Mouse (Mus musculus): ENCODE measurements around the gene Amy1. TPM values are rescaled to one million over a fixed set of nuclear protein-coding genes. Genes with fewer than 3 reads are reported as not detected.
"Not testable (repeated sequence)": the region's sequence is repeated elsewhere in the genome, so short reads cannot be mapped to it uniquely, and the experiment has no call there.

Amy1 gene
- total RNA-seq (2021), result 10 to 100 TPM in 1 of 2 experiments, 1 to 10 TPM in 1; 9.4 to 11.2 TPM
- long read RNA-seq, experiment 1, transcript Amy1-202 (11 exons, 1,771 nt), result major isoform, 11 of 15 reads
- long read RNA-seq, experiment 1, partial matches to known transcripts, result 1 of 15 reads
- long read RNA-seq, experiment 1, other reads (novel, unspliced or antisense), result 1 of 15 reads
- long read RNA-seq, experiment 2, transcript Amy1-202 (11 exons, 1,771 nt), result major isoform, 17 of 20 reads
- long read RNA-seq, experiment 2, partial matches to known transcripts, result 1 of 20 reads
- long read RNA-seq, experiment 2, other reads (novel, unspliced or antisense), result 0 of 20 reads

DNA sequence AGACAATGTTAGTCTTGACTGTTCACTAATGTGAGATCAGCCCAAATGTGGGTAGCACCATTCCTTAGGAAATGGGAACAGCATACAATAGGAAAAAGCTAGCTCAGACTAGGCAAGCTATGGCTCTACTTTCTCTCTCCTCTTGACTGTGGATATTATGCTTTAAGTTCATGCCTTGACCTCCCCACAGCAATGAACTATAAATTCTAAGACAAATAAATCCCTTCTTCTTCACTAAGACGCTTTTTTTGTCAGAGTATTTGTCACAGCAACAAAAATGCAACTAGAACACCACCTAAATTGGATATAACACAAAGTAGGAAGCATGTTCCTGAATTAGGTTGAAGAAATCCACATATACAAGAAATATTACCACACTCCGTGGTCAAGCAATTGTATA is at the start of gene Amy1:
Amy1 (minus strand) TSS at position 101 of the 400 bp plus-strand sequence.
- H3K27ac ChIP-seq, result no peak within 1 kb of the TSS

GRCm38 (mm10) chr3:113654335-113654734 is 47.8 kb upstream of the Amy1 start:
- intact Hi-C loops (cut with DNase I), result no loop called here
- DNase-seq, result no peak
- no peak overlapping the region for H3K4me3 ChIP-seq
- TF ChIP-seq CTCF (IDR thresholded peaks at IDR 0.05), result no peak
- H3K27ac ChIP-seq, result no peak overlapping the region

More for the DNA sequence above, at the start of gene Amy1:
- intact Hi-C loops (cut with DNase I), result no loop called here
- TF ChIP-seq CTCF (IDR thresholded peaks at IDR 0.05), result no peak
- DNase-seq, result no peak
- H3K4me3 ChIP-seq, result no peak within 1 kb of the TSS

- peak; percentile 46 for TF ChIP-seq CTCF (IDR thresholded peaks at IDR 0.05)
- H3K27ac ChIP-seq; H3K4me3 ChIP-seq; intact Hi-C loops (cut with DNase I); DNase-seq: not testable (repeated sequence)
Measured at GRCm38 (mm10) chr3:113651386-113651785, 44.9 kb upstream of the Amy1 start.

- intact Hi-C loops (cut with DNase I), result loop anchor here (2.0 kb wide), 1 partner anchor 13 kb away; no protein-coding TSS in a partner anchor
- no peak for TF ChIP-seq CTCF (IDR thresholded peaks at IDR 0.05)
- no peak overlapping the region for H3K27ac ChIP-seq
- no peak overlapping the region for H3K4me3 ChIP-seq
- no peak for DNase-seq
Measured at GRCm38 (mm10) chr3:113639545-113639944, 33.0 kb upstream of the Amy1 start.

DNA sequence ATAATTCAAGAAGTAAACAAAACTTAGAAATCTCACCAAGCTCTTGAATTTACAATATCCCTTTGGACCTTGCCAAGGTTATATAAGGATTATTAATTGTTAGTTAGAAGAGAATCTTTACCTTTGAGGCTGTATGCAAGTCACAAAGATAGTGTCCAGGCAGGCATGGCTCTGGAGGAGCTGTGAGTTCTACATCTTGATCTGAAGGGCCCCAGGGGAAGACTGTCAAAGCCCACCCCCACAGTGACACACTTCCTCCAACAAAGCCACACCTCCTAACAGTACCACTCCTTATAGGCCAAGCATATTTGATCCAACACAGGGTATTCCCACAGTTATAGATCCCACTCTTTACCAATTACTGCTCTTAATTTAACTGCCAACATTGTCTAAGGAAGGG is 27.7 kb upstream of the Amy1 start:
- Histone ChIP-seq H3K4me3 (no peak overlapping the region), H3K27ac (no peak overlapping the region)
- intact Hi-C loops (cut with DNase I), result no loop called here
- no peak for DNase-seq
- no peak for TF ChIP-seq CTCF (IDR thresholded peaks at IDR 0.05)

- Histone ChIP-seq H3K27ac (no peak overlapping the region), H3K4me3 (no peak overlapping the region)
- no peak for TF ChIP-seq CTCF (IDR thresholded peaks at IDR 0.05)
- no peak for DNase-seq
- intact Hi-C loops (cut with DNase I), result no loop called here
Measured at GRCm38 (mm10) chr3:113631611-113632010, 25.1 kb upstream of the Amy1 start.

DNA sequence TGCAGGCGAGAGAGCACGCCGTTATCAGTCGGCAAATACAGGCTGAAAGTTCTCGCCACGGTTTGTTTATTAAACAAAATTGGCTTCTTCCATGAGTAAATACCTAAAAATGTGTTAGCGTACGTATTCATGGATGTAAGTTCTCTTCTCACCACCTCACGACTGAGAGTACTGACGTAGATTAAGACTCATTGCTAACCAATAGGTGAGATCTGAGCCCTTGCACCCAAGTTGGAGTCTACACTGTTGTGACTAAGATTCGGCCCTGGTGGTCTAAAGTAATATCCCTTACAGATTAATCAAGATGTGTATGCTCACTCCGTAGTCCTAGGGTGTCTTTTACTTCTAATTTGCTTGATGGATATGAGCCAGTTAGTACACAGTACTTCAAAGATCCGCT is 24.1 kb upstream of the Amy1 start:
- intact Hi-C loops (cut with DNase I), result no loop called here
- no peak for TF ChIP-seq CTCF (IDR thresholded peaks at IDR 0.05)
- DNase-seq, result no peak
- peak overlapping the region; percentile 100 for H3K27ac ChIP-seq
- H3K4me3 ChIP-seq, result peak overlapping the region; percentile 99

DNA sequence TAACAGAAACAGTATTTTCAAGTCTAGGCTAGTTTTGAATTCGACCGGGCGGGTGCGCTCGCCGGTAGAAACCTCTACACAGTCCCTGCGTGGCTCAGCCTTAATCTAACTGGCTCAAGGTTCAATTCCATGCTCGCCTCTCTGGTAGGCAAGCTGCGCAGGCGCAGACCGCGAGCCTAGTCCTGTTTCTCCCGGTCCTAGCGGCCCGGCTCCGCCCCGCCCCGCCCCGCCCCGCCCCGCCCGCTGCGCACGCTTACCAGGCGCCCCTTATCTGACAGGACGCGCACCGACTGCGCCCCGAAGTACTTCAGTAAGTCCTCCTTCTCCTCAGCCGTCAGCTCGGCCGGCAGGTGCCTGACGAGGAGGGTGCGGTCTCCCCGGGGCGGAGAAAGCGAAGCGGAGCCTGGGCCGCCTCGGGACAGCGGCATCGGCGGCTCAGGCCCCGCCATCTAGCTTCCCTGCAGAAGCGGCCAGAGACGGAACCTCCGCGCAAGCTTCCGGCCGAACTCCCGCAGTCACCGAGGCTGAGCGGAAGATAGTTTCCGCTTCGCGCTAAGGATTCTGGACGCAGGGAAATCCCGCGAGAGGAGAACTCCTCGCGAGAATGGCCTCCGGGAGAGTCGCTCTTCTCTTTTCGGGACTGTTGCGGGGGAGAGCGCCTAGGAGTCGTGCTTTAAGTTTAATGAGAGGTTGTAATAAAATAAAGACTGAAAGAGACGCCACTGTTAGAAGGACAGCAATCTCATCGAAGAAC is 23.3 kb upstream of the Amy1 start, which contains the start of gene Rnpc3:
Rnpc3 (minus strand) TSS at position 544 of the 754 bp plus-strand sequence.
- intact Hi-C loops (cut with DNase I), result no loop called here
- peak within 1 kb of the TSS; percentile 100 for H3K27ac ChIP-seq
- H3K4me3 ChIP-seq, result peak within 1 kb of the TSS; percentile 99
- no peak; the same call in 1 of the 2 replicates for TF ChIP-seq CTCF (IDR thresholded peaks at IDR 0.05)
- DNase-seq, result peak; percentile 97

- H3K27ac ChIP-seq, result no peak overlapping the region
- intact Hi-C loops (cut with DNase I), result no loop called here
- H3K4me3 ChIP-seq, result no peak overlapping the region
- no peak for DNase-seq
- no peak for TF ChIP-seq CTCF (IDR thresholded peaks at IDR 0.05)
Measured at GRCm38 (mm10) chr3:113590844-113591243, 15.7 kb downstream of the Amy1 start.

DNA sequence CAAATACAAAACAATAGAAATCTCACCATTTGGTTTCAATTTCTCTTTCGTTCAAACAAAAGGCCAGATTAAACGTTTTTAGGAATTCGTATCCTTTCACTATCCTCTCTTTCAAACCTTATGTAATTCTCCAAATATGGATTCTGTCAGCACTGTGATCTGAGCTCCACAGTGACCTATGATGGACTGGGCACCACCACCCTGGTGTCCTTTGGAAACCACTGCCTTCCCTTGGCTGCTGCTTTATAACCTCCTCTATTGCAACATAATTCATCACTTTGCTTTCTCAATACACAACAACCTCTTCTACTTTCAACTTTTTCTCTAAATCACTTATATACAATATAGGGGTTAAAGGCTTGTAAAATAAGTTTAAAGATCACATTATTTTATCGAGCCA is 31.9 kb downstream of the Amy1 start:
- TF ChIP-seq CTCF (IDR thresholded peaks at IDR 0.05), result no peak
- DNase-seq, result peak; percentile 19
- H3K27ac ChIP-seq, result no peak overlapping the region; the same call in 1 of the 2 replicates
- intact Hi-C loops (cut with DNase I), result no loop called here
- H3K4me3 ChIP-seq, result peak overlapping the region; percentile 9; the same call in 1 of the 2 replicates

DNA sequence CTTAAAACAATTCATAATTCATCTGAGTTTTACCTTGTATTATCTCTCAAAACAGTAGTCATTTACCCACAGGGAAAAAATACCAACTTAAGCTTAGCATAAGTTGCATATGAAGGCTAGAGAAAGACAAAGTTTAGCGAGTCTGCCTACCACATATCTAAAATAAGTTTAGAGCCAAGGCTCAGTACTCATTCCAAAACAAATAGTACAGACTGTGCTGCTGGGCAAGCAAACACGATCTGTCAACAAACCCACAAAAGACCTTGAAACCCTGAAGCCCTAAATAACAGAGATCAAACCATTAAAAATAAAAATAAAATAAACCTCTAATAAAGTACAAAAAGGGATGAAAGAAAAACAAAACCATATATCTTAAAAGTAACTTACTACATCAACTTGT is 32.4 kb downstream of the Amy1 start:
- H3K27ac ChIP-seq, result no peak overlapping the region; the same call in 1 of the 2 replicates
- no peak for DNase-seq
- H3K4me3 ChIP-seq, result peak overlapping the region; percentile 9; the same call in 1 of the 2 replicates
- intact Hi-C loops (cut with DNase I), result no loop called here
- no peak for TF ChIP-seq CTCF (IDR thresholded peaks at IDR 0.05)

DNA sequence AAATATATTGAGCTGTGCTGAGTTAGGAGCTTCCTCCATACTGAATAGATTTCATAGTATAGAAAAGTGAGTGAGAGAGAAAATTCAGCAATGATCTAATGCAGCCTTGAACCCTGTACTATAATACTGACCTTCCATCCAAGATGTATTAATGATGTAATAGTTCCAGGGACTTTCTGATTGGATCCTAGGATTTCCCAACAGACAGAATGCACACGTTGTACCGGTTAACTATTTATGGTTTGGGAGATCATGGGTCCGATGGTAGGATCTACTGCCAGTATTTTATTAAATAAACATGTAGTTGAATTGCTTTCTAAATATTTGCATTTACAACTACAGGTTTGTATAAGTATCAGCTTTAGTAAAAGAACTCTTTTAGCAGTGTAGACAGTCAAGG is 34.3 kb downstream of the Amy1 start:
- no peak for DNase-seq
- Histone ChIP-seq H3K27ac (no peak overlapping the region), H3K4me3 (no peak overlapping the region)
- no peak for TF ChIP-seq CTCF (IDR thresholded peaks at IDR 0.05)
- intact Hi-C loops (cut with DNase I), result no loop called here

DNA sequence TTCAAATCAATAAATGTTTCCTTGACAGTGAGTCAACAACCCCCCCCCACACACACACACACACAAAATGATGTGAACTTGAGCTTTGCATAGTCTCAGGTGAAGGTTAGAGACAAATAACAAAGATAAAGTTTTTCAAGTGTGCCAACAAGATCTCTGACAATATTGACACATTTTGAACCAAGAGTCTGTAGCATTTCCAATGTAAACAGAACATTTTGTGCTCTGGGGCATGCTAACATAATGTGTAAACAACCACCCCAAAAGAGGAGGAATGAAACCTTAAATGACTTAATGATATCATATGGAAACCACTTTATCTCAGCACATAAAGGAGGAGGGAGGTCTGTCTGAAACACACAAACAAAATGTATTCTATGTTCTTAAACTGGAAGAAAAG is 66.8 kb downstream of the Amy1 start:
- H3K27ac ChIP-seq, result no peak overlapping the region
- H3K4me3 ChIP-seq, result no peak overlapping the region
- intact Hi-C loops (cut with DNase I), result no loop called here
- DNase-seq, result no peak
- TF ChIP-seq CTCF (IDR thresholded peaks at IDR 0.05), result no peak

DNA sequence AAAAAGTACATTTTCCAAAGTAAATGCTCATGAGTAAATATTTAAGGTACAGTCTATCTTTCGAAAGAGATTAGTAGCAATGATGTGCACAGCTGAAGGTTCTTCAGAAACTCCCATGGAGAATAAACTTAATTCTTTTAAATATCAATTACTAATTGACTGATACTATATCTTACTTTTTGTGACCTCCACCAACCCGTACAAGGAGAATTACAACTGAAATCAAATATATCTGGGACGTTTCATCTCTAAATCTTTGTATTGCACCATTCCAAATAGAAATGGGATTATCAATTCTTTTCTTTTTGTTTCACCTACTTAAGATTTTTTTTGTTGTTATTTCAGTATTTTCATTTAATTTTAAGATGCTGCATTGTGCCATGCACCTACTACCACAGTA is 74.2 kb downstream of the Amy1 start, which contains the start of gene Amy2a1:
Amy2a1 (minus strand) TSS at position 101 of the 400 bp plus-strand sequence.
- H3K4me3 ChIP-seq; intact Hi-C loops (cut with DNase I); DNase-seq; H3K27ac ChIP-seq: not testable (repeated sequence)

All from gastrocnemius, adult 2 months (tissue).